Mouse (Mus musculus) G1E (cell line): ENCODE data around the gene Sept3. TPM values are rescaled to one million over a fixed set of nuclear protein-coding genes. Genes with fewer than 3 reads are reported as not detected.

Experiments
- ATAC-seq: 2 replicates; pipeline ENCODE4 v1.8.0; 2016; ENCODE audit warnings: mild to moderate bottlenecking; ENCODE audit not compliant: insufficient number of reproducible peaks, poor library complexity, low FRiP score, severe bottlenecking; ENCODE audit errors: extremely low read depth
- DNase-seq: peaks from one replicate; pipeline ENCODE4 v3.0.0; 2012; ENCODE audit warnings: low spot score
- H3K27me3 ChIP-seq: 2 replicates; pipeline ENCODE4 v1.6.1; 2012; ENCODE audit warnings: mild to moderate bottlenecking, low read length, inconsistent platforms; ENCODE audit not compliant: insufficient read depth
- H3K36me3 ChIP-seq: replicated peaks from 2 replicates; pipeline ENCODE3; 2012; ENCODE audit warnings: mild to moderate bottlenecking, inconsistent platforms
- H3K4me1 ChIP-seq: 2 replicates; pipeline ENCODE4 v1.6.1; 2012; ENCODE audit warnings: low read depth, low read length, inconsistent platforms, mixed read lengths; ENCODE audit not compliant: insufficient read depth
- H3K4me3 ChIP-seq: 2 replicates; pipeline ENCODE4 v1.5.1; 2012; ENCODE audit warnings: low read depth, mild to moderate bottlenecking, inconsistent platforms, low read length, moderate library complexity, mixed read lengths
- H3K9me3 ChIP-seq: replicated peaks from 2 replicates; pipeline ENCODE4 v1.6.1; 2012; ENCODE audit warnings: inconsistent platforms
- CTCF ChIP-seq: IDR thresholded peaks from 2 replicates; pipeline ENCODE4 v1.5.1; 2012; ENCODE audit warnings: low read depth, low read length, inconsistent platforms, mixed read lengths
- GATA1 ChIP-seq: IDR thresholded peaks from 2 replicates; pipeline ENCODE4 v1.6.1; 2012; ENCODE audit warnings: borderline replicate concordance, low read length, inconsistent platforms, mixed read lengths
- GATA2 ChIP-seq: IDR thresholded peaks from 2 replicates; pipeline ENCODE4 v1.6.1; 2012; ENCODE audit warnings: low read depth, low read length, inconsistent platforms, borderline replicate concordance
- POLR2AphosphoS5 ChIP-seq: IDR thresholded peaks from 2 replicates; pipeline ENCODE4 v1.6.1; 2012; ENCODE audit warnings: low read depth, low read length, inconsistent platforms; ENCODE audit not compliant: insufficient replicate concordance
- TAL1 ChIP-seq: conservative IDR thresholded peaks from 2 replicates; pipeline ENCODE4 v1.6.1; 2012; ENCODE audit warnings: low read depth, low read length, inconsistent platforms, mixed read lengths
- polyA plus RNA-seq: library from polyadenylated mRNA; stranded (reverse); fragments of >175 nt; gene quantifications from 2 replicates; pipeline ENCODE4 v1.2.3, GENCODE M21; 2012
- total RNA-seq, 2 experiments: library from RNA; stranded (forward) in 1 of 2; stranded (reverse) in 1 of 2; fragments of 200-1000 nt in 1 of 2; fragments of >200 nt in 1 of 2; fragmentation: Nextera tagmentation in 1 of 2; gene quantifications; 2 replicates each; pipeline ENCODE4 v1.2.3; 2014 to 2017

The Sept3 gene
- total and polyA plus RNA-seq, 3 experiments: 0.05 TPM; not detected in 2

DNA sequence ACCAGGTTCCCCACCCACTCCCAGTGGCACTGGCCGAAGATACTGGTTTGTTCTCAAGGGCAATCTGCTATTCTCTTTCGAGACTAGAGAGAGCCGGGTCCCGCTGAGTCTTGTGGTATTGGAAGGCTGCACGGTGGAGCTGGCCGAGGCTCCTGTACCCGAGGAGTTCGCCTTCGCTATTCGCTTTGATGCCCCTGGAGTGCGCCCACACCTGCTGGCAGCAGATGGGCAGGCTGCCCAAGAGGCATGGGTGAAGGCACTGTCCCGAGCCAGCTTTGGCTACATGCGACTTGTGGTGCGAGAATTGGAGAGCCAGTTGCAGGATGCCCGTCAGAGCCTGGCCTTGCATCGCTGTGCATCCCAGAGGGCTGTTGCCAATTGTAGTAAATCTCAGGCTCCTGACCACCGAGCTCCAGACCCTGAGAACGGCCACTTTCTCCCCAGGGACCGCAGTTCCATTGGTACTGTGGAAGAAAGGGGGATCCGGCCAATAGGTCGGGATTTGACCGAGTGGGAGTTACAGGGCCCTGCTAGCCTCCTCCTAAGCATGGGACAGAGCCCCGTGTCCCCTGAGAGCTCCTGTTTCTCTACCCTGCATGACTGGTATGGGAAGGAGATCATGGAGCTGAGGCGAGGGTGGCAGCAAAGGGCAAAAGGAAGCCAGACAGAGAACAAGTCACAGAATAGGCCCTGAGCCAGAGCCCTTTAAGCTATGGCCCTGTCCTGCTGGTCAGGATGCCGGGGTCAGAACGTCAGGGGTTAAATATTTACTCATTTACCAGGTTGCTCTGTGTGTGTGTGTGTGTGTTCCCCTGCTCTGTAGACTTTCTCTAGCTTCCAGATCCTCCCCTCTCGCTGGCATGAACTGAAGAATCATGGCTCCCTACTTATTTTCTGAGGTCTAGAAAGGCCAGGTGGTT, 68.9 kb downstream of the Sept3 start:
- peak overlapping the region; percentile 67; the same call in 1 of the 2 replicates for H3K4me3 ChIP-seq

More for the DNA sequence above, 68.9 kb downstream of the Sept3 start:
- H3K9me3 ChIP-seq: no peaks in the 10 kb centered on the region
- H3K27me3 ChIP-seq: no peaks in the 10 kb centered on the region
- no peak for DNase-seq
- TF ChIP-seq POLR2AphosphoS5: no peak
- no peak for TF ChIP-seq GATA1
- TF ChIP-seq CTCF: no peak
- no peak for TF ChIP-seq TAL1
- no peak for TF ChIP-seq GATA2
- peaks cover 74% of the 10 kb centered on the region for H3K4me1 ChIP-seq
- ATAC-seq: no peak
- peaks cover 49% of the 10 kb centered on the region for H3K36me3 ChIP-seq

Other genes starting within 250 kb of the Sept3 start
- 38.2 and 57.9 TPM in 2 replicates for gene Desi1, start 241.0 kb upstream of the Sept3 start, total RNA-seq (2014; fragmentation: Nextera tagmentation)
- gene Desi1, start 241.0 kb upstream of the Sept3 start, total RNA-seq (2017): 5.4 and 6.1 TPM in 2 replicates
- 45.4 and 60.0 TPM in 2 replicates for gene Desi1, start 241.0 kb upstream of the Sept3 start, polyA plus RNA-seq
- gene Snu13, start 227.3 kb upstream of the Sept3 start, total RNA-seq (2014; fragmentation: Nextera tagmentation): 181 TPM in 2 replicates
- gene Snu13, start 227.3 kb upstream of the Sept3 start, total RNA-seq (2017): 269 and 279 TPM in 2 replicates
- gene Snu13, start 227.3 kb upstream of the Sept3 start, polyA plus RNA-seq: 80.5 and 283 TPM in 2 replicates
- gene 4930407I10Rik, start 215.7 kb upstream of the Sept3 start, total RNA-seq (2014; fragmentation: Nextera tagmentation): not detected in 2 replicates
- 0.16 TPM in 1 of 2 replicates, not detected in the other for gene 4930407I10Rik, start 215.7 kb upstream of the Sept3 start, total RNA-seq (2017)
- gene 4930407I10Rik, start 215.7 kb upstream of the Sept3 start, polyA plus RNA-seq: not detected in 2 replicates
- gene Mei1, start 204.9 kb upstream of the Sept3 start, total RNA-seq (2014; fragmentation: Nextera tagmentation): not detected in 2 replicates
- gene Mei1, start 204.9 kb upstream of the Sept3 start, total RNA-seq (2017): 0.05 TPM in 1 of 2 replicates, not detected in the other
- not detected in 2 replicates for gene Mei1, start 204.9 kb upstream of the Sept3 start, polyA plus RNA-seq
- 9.0 and 16.7 TPM in 2 replicates for gene Ccdc134, start 147.0 kb upstream of the Sept3 start, total RNA-seq (2014; fragmentation: Nextera tagmentation)
- gene Ccdc134, start 147.0 kb upstream of the Sept3 start, total RNA-seq (2017): 29.7 and 31.7 TPM in 2 replicates
- gene Ccdc134, start 147.0 kb upstream of the Sept3 start, polyA plus RNA-seq: 5.5 and 13.9 TPM in 2 replicates
- gene Srebf2, start 127.7 kb upstream of the Sept3 start, total RNA-seq (2014; fragmentation: Nextera tagmentation): 97.6 and 164 TPM in 2 replicates
- gene Srebf2, start 127.7 kb upstream of the Sept3 start, total RNA-seq (2017): 42.5 and 48.5 TPM in 2 replicates
- 440 and 648 TPM in 2 replicates for gene Srebf2, start 127.7 kb upstream of the Sept3 start, polyA plus RNA-seq
- gene Shisa8, start 62.1 kb upstream of the Sept3 start, total RNA-seq (2014; fragmentation: Nextera tagmentation): not detected in 2 replicates
- 0.05 TPM in 1 of 2 replicates, not detected in the other for gene Shisa8, start 62.1 kb upstream of the Sept3 start, total RNA-seq (2017)
- not detected in 2 replicates for gene Shisa8, start 62.1 kb upstream of the Sept3 start, polyA plus RNA-seq
- 1.6 and 2.4 TPM in 2 replicates for gene Tnfrsf13c, start 50.5 kb upstream of the Sept3 start, total RNA-seq (2014; fragmentation: Nextera tagmentation)
- gene Tnfrsf13c, start 50.5 kb upstream of the Sept3 start, total RNA-seq (2017): 0.71 and 1.2 TPM in 2 replicates
- 0.18 and 0.65 TPM in 2 replicates for gene Tnfrsf13c, start 50.5 kb upstream of the Sept3 start, polyA plus RNA-seq
- 70.7 and 84.1 TPM in 2 replicates for gene Cenpm, start 30.1 kb upstream of the Sept3 start, total RNA-seq (2014; fragmentation: Nextera tagmentation)
- gene Cenpm, start 30.1 kb upstream of the Sept3 start, total RNA-seq (2017): 13.7 and 15.7 TPM in 2 replicates
- gene Cenpm, start 30.1 kb upstream of the Sept3 start, polyA plus RNA-seq: 103 and 105 TPM in 2 replicates
- not detected in 2 replicates for gene 1500009C09Rik, start 22.5 kb upstream of the Sept3 start, total RNA-seq (2014; fragmentation: Nextera tagmentation)
- gene 1500009C09Rik, start 22.5 kb upstream of the Sept3 start, total RNA-seq (2017): not detected in 2 replicates
- not detected in 2 replicates for gene 1500009C09Rik, start 22.5 kb upstream of the Sept3 start, polyA plus RNA-seq
- gene Wbp2nl, start 24.1 kb downstream of the Sept3 start, total RNA-seq (2014; fragmentation: Nextera tagmentation): not detected in 2 replicates
- gene Wbp2nl, start 24.1 kb downstream of the Sept3 start, total RNA-seq (2017): 0.11 TPM in 1 of 2 replicates, not detected in the other
- gene Wbp2nl, start 24.1 kb downstream of the Sept3 start, polyA plus RNA-seq: not detected in 2 replicates
- gene Naga, start 64.0 kb downstream of the Sept3 start, total RNA-seq (2014; fragmentation: Nextera tagmentation): 190 and 198 TPM in 2 replicates
- gene Naga, start 64.0 kb downstream of the Sept3 start, total RNA-seq (2017): 200 and 229 TPM in 2 replicates
- 274 and 333 TPM in 2 replicates for gene Naga, start 64.0 kb downstream of the Sept3 start, polyA plus RNA-seq
- 50.8 and 67.8 TPM in 2 replicates for gene Pheta2, start 64.0 kb downstream of the Sept3 start, total RNA-seq (2014; fragmentation: Nextera tagmentation)
- gene Pheta2, start 64.0 kb downstream of the Sept3 start, total RNA-seq (2017): 37.9 and 42.2 TPM in 2 replicates
- gene Pheta2, start 64.0 kb downstream of the Sept3 start, polyA plus RNA-seq: 12.5 and 18.8 TPM in 2 replicates
- gene Smdt1, start 64.1 kb downstream of the Sept3 start, total RNA-seq (2014; fragmentation: Nextera tagmentation): 68.2 and 118 TPM in 2 replicates
- 115 and 129 TPM in 2 replicates for gene Smdt1, start 64.1 kb downstream of the Sept3 start, total RNA-seq (2017)
- gene Smdt1, start 64.1 kb downstream of the Sept3 start, polyA plus RNA-seq: 116 and 137 TPM in 2 replicates
- 117 and 124 TPM in 2 replicates for gene Ndufa6, start 79.4 kb downstream of the Sept3 start, total RNA-seq (2014; fragmentation: Nextera tagmentation)
- 344 and 364 TPM in 2 replicates for gene Ndufa6, start 79.4 kb downstream of the Sept3 start, total RNA-seq (2017)
- 215 and 331 TPM in 2 replicates for gene Ndufa6, start 79.4 kb downstream of the Sept3 start, polyA plus RNA-seq
- gene Cyp2d22, start 105.4 kb downstream of the Sept3 start, total RNA-seq (2014; fragmentation: Nextera tagmentation): not detected in 2 replicates
- gene Cyp2d22, start 105.4 kb downstream of the Sept3 start, total RNA-seq (2017): 0.11 and 1.0 TPM in 2 replicates
- not detected in 2 replicates for gene Cyp2d22, start 105.4 kb downstream of the Sept3 start, polyA plus RNA-seq
- gene Cyp2d11, start 119.1 kb downstream of the Sept3 start, total RNA-seq (2014; fragmentation: Nextera tagmentation): not detected in 2 replicates
- not detected in 2 replicates for gene Cyp2d11, start 119.1 kb downstream of the Sept3 start, total RNA-seq (2017)
- gene Cyp2d11, start 119.1 kb downstream of the Sept3 start, polyA plus RNA-seq: not detected in 2 replicates
- gene Cyp2d10, start 132.3 kb downstream of the Sept3 start, total RNA-seq (2014; fragmentation: Nextera tagmentation): not detected in 2 replicates
- gene Cyp2d10, start 132.3 kb downstream of the Sept3 start, total RNA-seq (2017): 0.05 TPM in 1 of 2 replicates, not detected in the other
- gene Cyp2d10, start 132.3 kb downstream of the Sept3 start, polyA plus RNA-seq: not detected in 2 replicates
- not detected in 2 replicates for gene Cyp2d9, start 158.5 kb downstream of the Sept3 start, total RNA-seq (2014; fragmentation: Nextera tagmentation)
- gene Cyp2d9, start 158.5 kb downstream of the Sept3 start, total RNA-seq (2017): 0.44 and 0.70 TPM in 2 replicates
- not detected in 2 replicates for gene Cyp2d9, start 158.5 kb downstream of the Sept3 start, polyA plus RNA-seq